Mouse (Mus musculus) lung, postnatal 0 days (tissue): ENCODE measurements at regions not wholly inside any gene's neighbourhood (a gene's known extent, or its start where the extent isn't known, plus 50 kb on each side); places are given as distances from the start of the nearest gene placed in this dataset.

Experiments used
- CTCF ChIP-seq: IDR thresholded peaks from 2 replicates; pipeline ENCODE4 v1.5.1; 2016; ENCODE audit warnings: antibody characterized with exemption, mild to moderate bottlenecking
- EP300 ChIP-seq: IDR thresholded peaks from 2 replicates; pipeline ENCODE4 v1.6.1; 2016; ENCODE audit warnings: antibody characterized with exemption, mild to moderate bottlenecking, control low read depth

DNA sequence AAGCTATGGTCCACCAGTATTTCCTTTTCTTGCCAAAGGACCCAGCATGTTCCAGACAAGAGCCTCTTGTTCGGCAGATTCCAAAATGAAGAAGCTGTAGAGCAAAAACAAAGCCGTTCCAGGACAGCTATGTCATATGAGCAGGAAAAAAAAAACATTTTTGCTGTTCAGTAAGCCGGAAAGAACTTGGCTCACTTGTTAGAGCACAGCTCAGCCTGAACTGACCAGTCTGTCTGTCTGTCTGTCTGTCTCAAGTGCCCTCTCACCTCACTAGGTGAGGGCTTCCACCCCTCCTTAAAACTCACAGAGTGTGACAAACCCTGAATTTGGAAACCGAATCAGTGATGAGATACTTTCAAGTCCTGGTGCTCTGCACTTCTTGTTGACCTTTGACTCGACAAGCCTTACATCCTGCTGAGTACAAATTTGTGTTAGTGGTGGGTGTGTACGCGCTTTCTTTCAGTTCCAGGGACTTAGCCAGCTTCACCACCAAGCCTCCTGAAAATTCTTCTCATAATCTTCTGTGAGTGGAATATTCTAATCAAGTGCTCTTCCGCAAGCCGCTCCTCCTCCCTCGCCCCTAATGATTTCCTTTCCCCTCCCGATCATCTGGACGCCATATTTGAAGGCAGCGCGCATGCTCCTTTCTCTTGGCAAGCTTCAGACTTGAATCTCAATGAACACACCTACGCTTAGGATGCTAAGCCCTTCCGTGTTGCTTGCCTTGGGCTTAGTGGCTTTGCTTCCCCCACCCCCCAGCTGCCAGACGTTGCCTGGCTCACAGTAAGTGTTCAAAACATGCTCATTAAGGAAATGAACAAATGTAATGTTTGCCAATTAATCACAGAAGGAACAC, 560.9 kb downstream of the Tox3 start:
- TF ChIP-seq CTCF, result no peak
- no peak for TF ChIP-seq EP300
